Mouse (Mus musculus): ENCODE data around the gene Defb48.

Gene Defb48

GRCm38 (mm10) chr14:62928101-62928541, 56.2 kb downstream of the Defb48 start:
- DNase-seq, result no peak

Measured in thymus, adult 18-20 months (tissue).